Mouse (Mus musculus): ENCODE measurements at regions not wholly inside any gene's neighbourhood (a gene's known extent, or its start where the extent isn't known, plus 50 kb on each side); places are given as distances from the start of the nearest gene placed in this dataset.

DNA sequence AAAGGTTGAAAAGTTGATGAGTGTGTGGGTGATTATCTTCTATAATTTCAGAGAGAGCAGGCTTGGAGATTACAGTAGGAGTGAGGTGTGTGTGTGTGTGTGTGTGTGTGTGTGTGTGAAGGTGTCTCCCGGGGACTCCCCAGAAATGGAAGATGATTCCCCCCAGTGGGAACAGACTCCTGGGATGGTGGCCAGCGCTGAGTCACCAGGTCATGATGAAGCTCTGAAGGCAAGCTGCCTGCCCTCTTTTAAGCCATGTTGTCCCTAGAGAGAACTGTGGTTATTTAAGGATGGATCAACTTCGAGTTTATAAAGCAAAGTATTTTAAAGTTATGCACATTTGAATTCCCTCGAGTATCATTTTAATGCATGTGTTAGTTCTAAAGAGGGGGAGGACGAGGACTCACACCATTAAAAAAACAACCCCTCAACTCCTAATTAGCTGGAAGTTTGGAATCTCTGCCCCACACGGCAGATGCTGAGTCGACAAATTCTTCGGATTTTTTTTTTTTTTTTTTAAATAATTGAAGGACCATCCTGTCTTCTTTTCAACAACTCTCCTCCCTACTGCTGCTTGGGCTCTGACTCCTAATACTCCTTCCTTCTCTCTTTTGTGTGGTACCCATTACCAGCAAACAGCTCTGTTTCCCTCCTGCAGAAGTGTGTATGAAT, 186.6 kb downstream of the Ly86 start:
- Histone ChIP-seq H3K9ac (replicated peaks) (no peak overlapping the region), H3K27me3 (ENCODE audit: insufficient read depth, low read length) (no peaks in the 10 kb centered on the region), H3K36me3 (replicated peaks; ENCODE audit: insufficient read depth, low read length) (no peaks in the 10 kb centered on the region), H3K9me3 (ENCODE audit: low read length) (no peaks in the 10 kb centered on the region), H3K27ac (ENCODE audit: low read depth) (no peak overlapping the region), H3K4me3 (ENCODE audit: low read depth, low read length) (no peak overlapping the region), H3K4me1 (ENCODE audit: insufficient read depth) (no peaks in the 10 kb centered on the region), H3K4me2 (ENCODE audit: low read depth, low read length) (no peak overlapping the region)
- DNase-seq (no peak), ATAC-seq (no peak)
- WGBS (ENCODE audit: insufficient replicate concordance), result 67% methylated on average over 8 of the region's 8 CpGs
- TF ChIP-seq EP300 (IDR thresholded peaks at IDR 0.05; ENCODE audit: low read depth), result no peak
- no peak for TF ChIP-seq CTCF (IDR thresholded peaks at IDR 0.05; ENCODE audit: low read depth)

GRCm38 (mm10) chr13:37532596-37533170, 187.7 kb downstream of the Ly86 start:
- no peaks in the 10 kb centered on the region for H3K9me3 ChIP-seq (ENCODE audit: low read length)
- no peaks in the 10 kb centered on the region for H3K36me3 ChIP-seq (replicated peaks; ENCODE audit: insufficient read depth, low read length)
- H3K27ac ChIP-seq (ENCODE audit: low read depth), result no peak overlapping the region
- H3K4me3 ChIP-seq (ENCODE audit: low read depth, low read length), result no peak overlapping the region
- peaks cover 6% of the 10 kb centered on the region for H3K4me1 ChIP-seq (ENCODE audit: insufficient read depth)
- H3K27me3 ChIP-seq (ENCODE audit: insufficient read depth, low read length), result no peaks in the 10 kb centered on the region
- no peak overlapping the region for H3K9ac ChIP-seq (replicated peaks)
- ATAC-seq (no peak), DNase-seq (no peak)
- TF ChIP-seq EP300 (IDR thresholded peaks at IDR 0.05; ENCODE audit: low read depth) (no peak), CTCF (IDR thresholded peaks at IDR 0.05; ENCODE audit: low read depth) (no peak)
- 70% methylated on average over 7 of the region's 7 CpGs for WGBS (ENCODE audit: insufficient replicate concordance)
- no peak overlapping the region for H3K4me2 ChIP-seq (ENCODE audit: low read depth, low read length)

- ATAC-seq, result no peak
- WGBS (ENCODE audit: insufficient replicate concordance), result 71% methylated on average over 4 of the region's 4 CpGs
- H3K9ac ChIP-seq (replicated peaks), result no peak overlapping the region
These were observed 188.8 kb downstream of the Ly86 start for GRCm38 (mm10) chr13:37533851-37534250.

DNA sequence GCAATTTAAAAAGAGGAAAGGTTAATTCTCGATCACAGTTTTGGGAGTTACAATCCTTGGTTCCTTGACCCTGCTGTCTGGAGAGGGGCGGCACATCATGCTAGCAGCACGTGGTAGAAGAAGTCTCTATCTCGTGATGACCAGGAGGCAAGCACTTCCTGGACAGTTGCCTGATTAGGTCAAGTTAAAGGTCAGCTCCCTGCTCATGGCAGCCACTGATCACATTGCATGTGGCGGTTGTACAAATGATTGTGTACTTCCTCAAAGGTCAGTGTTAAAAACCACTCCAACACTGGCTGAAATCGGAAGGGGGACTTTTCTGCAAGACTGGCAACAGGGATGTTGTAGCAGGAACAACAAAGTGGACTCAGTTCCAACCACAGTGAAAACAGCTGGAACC, 192.3 kb downstream of the Ly86 start:
- peak overlapping the region; percentile 91 for H3K27ac ChIP-seq (ENCODE audit: low read depth)
- H3K4me2 ChIP-seq (ENCODE audit: low read depth, low read length), result peak overlapping the region; percentile 29; the same call in 1 of the 2 replicates
- DNase-seq, result no peak
- TF ChIP-seq EP300 (IDR thresholded peaks at IDR 0.05; ENCODE audit: low read depth) (no peak), CTCF (IDR thresholded peaks at IDR 0.05; ENCODE audit: low read depth) (no peak)
- H3K9ac ChIP-seq (replicated peaks), result no peak overlapping the region
- H3K27me3 ChIP-seq (ENCODE audit: insufficient read depth, low read length), result no peaks in the 10 kb centered on the region
- no peaks in the 10 kb centered on the region for H3K36me3 ChIP-seq (replicated peaks; ENCODE audit: insufficient read depth, low read length)
- H3K4me1 ChIP-seq (ENCODE audit: insufficient read depth), result peaks cover 13% of the 10 kb centered on the region
- 24% methylated on average over 6 of the region's 6 CpGs for WGBS (ENCODE audit: insufficient replicate concordance)
- H3K4me3 ChIP-seq (ENCODE audit: low read depth, low read length), result no peak overlapping the region
- no peaks in the 10 kb centered on the region for H3K9me3 ChIP-seq (ENCODE audit: low read length)
- ATAC-seq, result peak; percentile 53; the same call in 1 of the 2 replicates

More at GRCm38 (mm10) chr13:37533851-37534250, 188.8 kb downstream of the Ly86 start:
- Histone ChIP-seq H3K27me3 (ENCODE audit: insufficient read depth, low read length) (no peaks in the 10 kb centered on the region), H3K4me2 (ENCODE audit: low read depth, low read length) (no peak overlapping the region), H3K27ac (ENCODE audit: low read depth) (no peak overlapping the region), H3K4me3 (ENCODE audit: low read depth, low read length) (no peak overlapping the region), H3K4me1 (ENCODE audit: insufficient read depth) (peaks cover 8% of the 10 kb centered on the region), H3K9me3 (ENCODE audit: low read length) (no peaks in the 10 kb centered on the region), H3K36me3 (replicated peaks; ENCODE audit: insufficient read depth, low read length) (no peaks in the 10 kb centered on the region)
- no peak for DNase-seq
- TF ChIP-seq CTCF (IDR thresholded peaks at IDR 0.05; ENCODE audit: low read depth) (no peak), EP300 (IDR thresholded peaks at IDR 0.05; ENCODE audit: low read depth) (no peak)

- Histone ChIP-seq H3K4me1 (ENCODE audit: insufficient read depth) (peaks cover 15% of the 10 kb centered on the region), H3K9me3 (ENCODE audit: low read length) (no peaks in the 10 kb centered on the region), H3K27ac (ENCODE audit: low read depth) (peak overlapping the region; percentile 91), H3K4me3 (ENCODE audit: low read depth, low read length) (no peak overlapping the region), H3K36me3 (replicated peaks; ENCODE audit: insufficient read depth, low read length) (no peaks in the 10 kb centered on the region), H3K4me2 (ENCODE audit: low read depth, low read length) (peak overlapping the region; percentile 29; the same call in 1 of the 2 replicates), H3K9ac (replicated peaks) (no peak overlapping the region), H3K27me3 (ENCODE audit: insufficient read depth, low read length) (no peaks in the 10 kb centered on the region)
- whole genome bisulfite sequencing (ENCODE audit: insufficient replicate concordance), result 4% methylated on average over 6 of the region's 6 CpGs
- ATAC-seq (peak; percentile 89), DNase-seq (peak; percentile 60)
- TF ChIP-seq CTCF (IDR thresholded peaks at IDR 0.05; ENCODE audit: low read depth), result no peak
- peak; percentile 85 for TF ChIP-seq EP300 (IDR thresholded peaks at IDR 0.05; ENCODE audit: low read depth)
These were observed 192.8 kb downstream of the Ly86 start for GRCm38 (mm10) chr13:37537793-37538192.

DNA sequence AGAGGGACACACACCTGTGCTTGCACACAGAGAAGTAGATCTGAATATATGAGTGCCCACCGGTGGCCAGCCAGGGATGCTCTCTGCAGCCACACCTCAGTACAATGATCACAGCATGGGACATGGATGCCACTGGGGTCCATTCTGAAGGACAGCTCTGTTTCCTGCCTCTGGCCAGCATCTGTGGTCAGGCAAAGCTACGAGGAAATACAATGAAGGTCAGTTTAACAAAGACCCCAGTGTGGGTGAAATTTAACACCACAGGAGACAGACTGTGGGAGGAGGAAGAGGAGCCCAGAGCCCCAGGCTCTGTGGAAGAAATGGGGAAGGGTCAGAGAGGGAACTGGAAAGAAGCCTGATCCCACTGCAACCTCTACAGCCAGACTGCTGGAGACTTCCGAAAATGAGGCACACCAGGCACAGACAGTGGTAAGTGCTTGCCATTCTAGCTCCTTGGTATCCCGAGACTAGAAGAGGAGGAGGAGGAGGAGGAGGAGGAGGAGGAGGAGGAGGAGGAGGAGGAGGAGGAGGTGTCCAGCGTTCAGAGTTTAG, 196.0 kb downstream of the Ly86 start:
- H3K4me1 ChIP-seq (ENCODE audit: insufficient read depth), result peaks cover 23% of the 10 kb centered on the region
- no peak overlapping the region for H3K27ac ChIP-seq (ENCODE audit: low read depth)
- ATAC-seq (no peak), DNase-seq (no peak)
- no peaks in the 10 kb centered on the region for H3K36me3 ChIP-seq (replicated peaks; ENCODE audit: insufficient read depth, low read length)
- H3K4me3 ChIP-seq (ENCODE audit: low read depth, low read length), result no peak overlapping the region
- 31% methylated on average over 4 of the region's 5 CpGs for WGBS (ENCODE audit: insufficient replicate concordance)
- TF ChIP-seq CTCF (IDR thresholded peaks at IDR 0.05; ENCODE audit: low read depth), result no peak
- TF ChIP-seq EP300 (IDR thresholded peaks at IDR 0.05; ENCODE audit: low read depth), result no peak
- H3K9me3 ChIP-seq (ENCODE audit: low read length), result no peaks in the 10 kb centered on the region
- no peak overlapping the region for H3K9ac ChIP-seq (replicated peaks)
- H3K4me2 ChIP-seq (ENCODE audit: low read depth, low read length), result no peak overlapping the region
- H3K27me3 ChIP-seq (ENCODE audit: insufficient read depth, low read length), result no peaks in the 10 kb centered on the region
